Mouse (Mus musculus): Measurements from ENCODE around the gene Zfp276. TPM values are rescaled to one million over a fixed set of nuclear protein-coding genes. Genes with fewer than 3 reads are reported as not detected.
"Not testable (repeated sequence)": the region's sequence is repeated elsewhere in the genome, so short reads cannot be mapped to it uniquely, and the experiment has no call there.

Gene Zfp276
- polyA plus RNA-seq, 1 experiment from 2014 or later, result 26.3 TPM

GRCm38 (mm10) chr8:123278445-123278844 lies 24.4 kb downstream of the Zfp276 start:
- Histone ChIP-seq H3K27ac (no peak overlapping the region), H3K4me3 (replicated peaks) (no peak overlapping the region), H3K27me3 (no peaks in the 10 kb centered on the region), H3K9ac (replicated peaks) (no peak overlapping the region), H3K4me2 (replicated peaks) (no peak overlapping the region), H3K36me3 (peaks cover 24% of the 10 kb centered on the region; the same call in 1 of the 2 replicates), H3K4me1 (replicated peaks) (no peaks in the 10 kb centered on the region), H3K9me3 (no peaks in the 10 kb centered on the region)
- 80% methylated on average over 7 of the region's 7 CpGs for WGBS
- ATAC-seq, result no peak

- H3K36me3 ChIP-seq, result peaks cover 20% of the 10 kb centered on the region; the same call in 1 of the 2 replicates
- H3K9ac ChIP-seq (replicated peaks), result no peak overlapping the region
- H3K4me3 ChIP-seq (replicated peaks), result no peak overlapping the region
- H3K27ac ChIP-seq, result no peak overlapping the region
- H3K27me3 ChIP-seq, result no peaks in the 10 kb centered on the region
- 92% methylated on average over 4 of the region's 4 CpGs for WGBS
- no peaks in the 10 kb centered on the region for H3K9me3 ChIP-seq
- no peaks in the 10 kb centered on the region for H3K4me1 ChIP-seq (replicated peaks)
- no peak for ATAC-seq
- no peak overlapping the region for H3K4me2 ChIP-seq (replicated peaks)
These were observed 25.8 kb downstream of the Zfp276 start for GRCm38 (mm10) chr8:123279828-123280227.

- Histone ChIP-seq H3K9ac (replicated peaks) (no peak overlapping the region), H3K4me3 (replicated peaks) (no peak overlapping the region), H3K27ac (no peak overlapping the region), H3K27me3 (no peaks in the 10 kb centered on the region), H3K4me2 (replicated peaks) (no peak overlapping the region), H3K36me3 (peaks cover 20% of the 10 kb centered on the region; the same call in 1 of the 2 replicates), H3K4me1 (replicated peaks) (no peaks in the 10 kb centered on the region), H3K9me3 (no peaks in the 10 kb centered on the region)
- ATAC-seq, result no peak
- 89% methylated on average over 13 of the region's 13 CpGs for WGBS
These were observed 26.5 kb downstream of the Zfp276 start for GRCm38 (mm10) chr8:123280302-123281094.

- peaks cover 17% of the 10 kb centered on the region; the same call in 1 of the 2 replicates for H3K36me3 ChIP-seq
- H3K4me1 ChIP-seq (replicated peaks); ATAC-seq; H3K27me3 ChIP-seq; H3K9ac ChIP-seq (replicated peaks); H3K9me3 ChIP-seq; H3K4me3 ChIP-seq (replicated peaks); H3K27ac ChIP-seq; H3K4me2 ChIP-seq (replicated peaks): not testable (repeated sequence)
- WGBS, result 92% methylated on average over 5 of the region's 6 CpGs
These were observed 29.0 kb downstream of the Zfp276 start for GRCm38 (mm10) chr8:123282994-123283393.

- 95% methylated on average over 7 of the region's 7 CpGs for WGBS
- no peaks in the 10 kb centered on the region for H3K27me3 ChIP-seq
These were observed 30.0 kb downstream of the Zfp276 start for GRCm38 (mm10) chr8:123283991-123284390.

GRCm38 (mm10) chr8:123284493-123284892 lies 30.5 kb downstream of the Zfp276 start:
- Histone ChIP-seq H3K4me1 (replicated peaks) (no peaks in the 10 kb centered on the region), H3K27me3 (no peaks in the 10 kb centered on the region), H3K9me3 (no peaks in the 10 kb centered on the region), H3K36me3 (peaks cover 23% of the 10 kb centered on the region; the same call in 1 of the 2 replicates), H3K9ac (replicated peaks) (no peak overlapping the region), H3K4me3 (replicated peaks) (no peak overlapping the region), H3K4me2 (replicated peaks) (no peak overlapping the region), H3K27ac (no peak overlapping the region)
- ATAC-seq, result no peak
- 93% methylated on average over 5 of the region's 5 CpGs for WGBS

More at GRCm38 (mm10) chr8:123283991-123284390, 30.0 kb downstream of the Zfp276 start:
- H3K4me1 ChIP-seq (replicated peaks), result no peaks in the 10 kb centered on the region
- no peaks in the 10 kb centered on the region for H3K9me3 ChIP-seq
- no peak overlapping the region for H3K4me3 ChIP-seq (replicated peaks)
- ATAC-seq, result no peak
- H3K27ac ChIP-seq, result no peak overlapping the region
- no peak overlapping the region for H3K9ac ChIP-seq (replicated peaks)
- H3K36me3 ChIP-seq, result peaks cover 20% of the 10 kb centered on the region; the same call in 1 of the 2 replicates
- H3K4me2 ChIP-seq (replicated peaks), result no peak overlapping the region

- H3K9me3 ChIP-seq, result no peaks in the 10 kb centered on the region
These were observed 33.4 kb downstream of the Zfp276 start for GRCm38 (mm10) chr8:123287362-123287761.

GRCm38 (mm10) chr8:123290166-123290565 lies 36.2 kb downstream of the Zfp276 start:
- H3K4me1 ChIP-seq (replicated peaks), result no peaks in the 10 kb centered on the region
- 0 out of 2 replicates have a peak, but pooled peaks cover 2% of the 10 kb centered on the region for H3K9me3 ChIP-seq
- 67% methylated on average over 4 of the region's 4 CpGs for WGBS
- ATAC-seq, result no peak
- no peak overlapping the region for H3K4me2 ChIP-seq (replicated peaks)
- H3K27ac ChIP-seq, result no peak overlapping the region
- H3K4me3 ChIP-seq (replicated peaks), result no peak overlapping the region
- peaks cover 23% of the 10 kb centered on the region for H3K36me3 ChIP-seq
- no peak overlapping the region for H3K9ac ChIP-seq (replicated peaks)
- H3K27me3 ChIP-seq, result no peaks in the 10 kb centered on the region

More at GRCm38 (mm10) chr8:123287362-123287761, 33.4 kb downstream of the Zfp276 start:
- Histone ChIP-seq H3K27ac (no peak overlapping the region), H3K4me3 (replicated peaks) (no peak overlapping the region), H3K4me1 (replicated peaks) (no peaks in the 10 kb centered on the region), H3K27me3 (no peaks in the 10 kb centered on the region), H3K9ac (replicated peaks) (no peak overlapping the region), H3K4me2 (replicated peaks) (no peak overlapping the region), H3K36me3 (peaks cover 19% of the 10 kb centered on the region)
- 95% methylated on average over 17 of the region's 17 CpGs for WGBS
- no peak for ATAC-seq

GRCm38 (mm10) chr8:123290679-123291078 lies 36.7 kb downstream of the Zfp276 start:
- no peak for ATAC-seq
- H3K36me3 ChIP-seq, result peaks cover 23% of the 10 kb centered on the region
- no peak overlapping the region for H3K27ac ChIP-seq
- no peaks in the 10 kb centered on the region for H3K27me3 ChIP-seq
- no peak overlapping the region for H3K9ac ChIP-seq (replicated peaks)
- 97% methylated on average over 8 of the region's 8 CpGs for WGBS
- 0 out of 2 replicates have a peak, but pooled peaks cover 2% of the 10 kb centered on the region for H3K9me3 ChIP-seq
- no peaks in the 10 kb centered on the region for H3K4me1 ChIP-seq (replicated peaks)
- no peak overlapping the region for H3K4me3 ChIP-seq (replicated peaks)
- no peak overlapping the region for H3K4me2 ChIP-seq (replicated peaks)

- Histone ChIP-seq H3K9me3 (0 out of 2 replicates have a peak, but pooled peaks cover 2% of the 10 kb centered on the region), H3K36me3 (peaks cover 23% of the 10 kb centered on the region)
- WGBS, result 87% methylated on average over 8 of the region's 8 CpGs
These were observed 37.7 kb downstream of the Zfp276 start for GRCm38 (mm10) chr8:123291716-123292115.

GRCm38 (mm10) chr8:123292281-123292680 lies 38.3 kb downstream of the Zfp276 start:
- H3K36me3 ChIP-seq, result peaks cover 23% of the 10 kb centered on the region
- H3K27ac ChIP-seq, result no peak overlapping the region
- no peak overlapping the region for H3K4me3 ChIP-seq (replicated peaks)
- WGBS, result 93% methylated on average over 3 of the region's 3 CpGs
- 0 out of 2 replicates have a peak, but pooled peaks cover 2% of the 10 kb centered on the region for H3K9me3 ChIP-seq
- no peaks in the 10 kb centered on the region for H3K4me1 ChIP-seq (replicated peaks)
- H3K9ac ChIP-seq (replicated peaks), result no peak overlapping the region
- H3K27me3 ChIP-seq, result no peaks in the 10 kb centered on the region
- H3K4me2 ChIP-seq (replicated peaks), result no peak overlapping the region
- ATAC-seq, result no peak

More at GRCm38 (mm10) chr8:123291716-123292115, 37.7 kb downstream of the Zfp276 start:
- Histone ChIP-seq H3K27ac (no peak overlapping the region), H3K27me3 (no peaks in the 10 kb centered on the region), H3K9ac (replicated peaks) (no peak overlapping the region), H3K4me1 (replicated peaks) (no peaks in the 10 kb centered on the region), H3K4me3 (replicated peaks) (no peak overlapping the region), H3K4me2 (replicated peaks) (no peak overlapping the region)
- no peak for ATAC-seq

GRCm38 (mm10) chr8:123292785-123293184 lies 38.8 kb downstream of the Zfp276 start:
- no peak overlapping the region for H3K4me3 ChIP-seq (replicated peaks)
- peaks cover 23% of the 10 kb centered on the region for H3K36me3 ChIP-seq
- 91% methylated on average over 2 of the region's 2 CpGs for WGBS
- no peak overlapping the region for H3K9ac ChIP-seq (replicated peaks)
- 0 out of 2 replicates have a peak, but pooled peaks cover 2% of the 10 kb centered on the region for H3K9me3 ChIP-seq
- no peak for ATAC-seq
- H3K4me1 ChIP-seq (replicated peaks), result no peaks in the 10 kb centered on the region
- no peaks in the 10 kb centered on the region for H3K27me3 ChIP-seq
- H3K27ac ChIP-seq, result no peak overlapping the region
- H3K4me2 ChIP-seq (replicated peaks), result no peak overlapping the region
